Mouse (Mus musculus): ENCODE data around the gene Osbp2. TPM values are rescaled to one million over a fixed set of nuclear protein-coding genes. Genes with fewer than 3 reads are reported as not detected.
A peak's percentile ranks its signal among the peaks of the same experiment; 100 is the strongest.

Gene Osbp2
- polyA plus RNA-seq, 1 experiment from 2014 or later, result 1.3 TPM

GRCm38 (mm10) chr11:3833544-3834420 is 29.9 kb downstream of the Osbp2 start:
- Histone ChIP-seq H3K9ac (ENCODE audit: low read depth, low read length) (no peak overlapping the region), H3K36me3 (ENCODE audit: insufficient read depth, low read length) (no peaks in the 10 kb centered on the region), H3K4me3 (replicated peaks; ENCODE audit: low read depth, low read length) (no peak overlapping the region), H3K4me2 (ENCODE audit: low read length) (no peak overlapping the region), H3K9me3 (replicated peaks; ENCODE audit: low read length) (no peaks in the 10 kb centered on the region), H3K27ac (no peak overlapping the region), H3K27me3 (ENCODE audit: insufficient read depth, low read length) (no peaks in the 10 kb centered on the region), H3K4me1 (replicated peaks; ENCODE audit: insufficient read depth, low read length) (no peaks in the 10 kb centered on the region)
- no peak for ATAC-seq (replicated peaks; ENCODE audit: low FRiP score, low read depth)
- DNase-seq (ENCODE audit: low spot score), result no peak
- 39% methylated on average over 21 of the region's 21 CpGs for WGBS
- TF ChIP-seq CTCF (IDR thresholded peaks at IDR 0.05; ENCODE audit: low read depth), result no peak

DNA sequence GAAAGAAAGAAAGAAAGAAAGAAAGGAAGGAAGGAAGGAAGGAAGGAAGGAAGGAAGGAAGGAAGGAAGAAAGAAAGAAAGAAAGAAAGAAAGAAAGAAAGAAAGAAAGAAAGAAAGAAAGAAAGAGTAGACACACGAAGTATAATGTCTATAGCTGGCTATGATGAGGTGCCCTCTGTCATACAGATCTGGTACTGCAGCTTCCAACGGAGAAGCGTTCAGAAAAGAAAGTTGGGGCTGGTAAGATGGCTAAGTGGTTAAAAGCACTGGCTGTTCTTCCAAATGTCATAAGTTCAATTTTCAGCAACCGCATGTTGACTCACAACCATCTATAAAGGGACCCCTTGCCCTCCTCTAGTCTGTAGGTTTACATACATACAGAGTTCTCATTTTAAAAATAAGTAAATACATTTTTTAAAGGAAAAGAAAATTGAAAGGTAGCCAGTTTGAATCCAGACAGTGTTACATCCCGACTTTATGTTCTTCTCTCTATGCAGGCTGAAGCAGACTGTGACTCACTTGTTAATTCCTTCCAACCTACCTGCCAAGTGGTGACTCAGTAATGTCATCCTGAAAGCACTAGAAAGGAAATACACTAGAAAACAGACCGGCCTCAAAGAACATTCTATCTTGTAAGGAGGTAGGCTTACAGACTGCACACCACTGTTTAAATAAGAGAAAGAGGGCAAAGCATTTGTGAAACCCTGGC is 31.4 kb downstream of the Osbp2 start:
- Histone ChIP-seq H3K36me3 (ENCODE audit: insufficient read depth, low read length) (no peaks in the 10 kb centered on the region), H3K4me2 (ENCODE audit: low read length) (no peak overlapping the region), H3K27me3 (ENCODE audit: insufficient read depth, low read length) (no peaks in the 10 kb centered on the region), H3K4me1 (replicated peaks; ENCODE audit: insufficient read depth, low read length) (no peaks in the 10 kb centered on the region), H3K4me3 (replicated peaks; ENCODE audit: low read depth, low read length) (no peak overlapping the region), H3K9me3 (replicated peaks; ENCODE audit: low read length) (no peaks in the 10 kb centered on the region), H3K27ac (no peak overlapping the region), H3K9ac (ENCODE audit: low read depth, low read length) (no peak overlapping the region)
- ATAC-seq (replicated peaks; ENCODE audit: low FRiP score, low read depth), result no peak
- peak; percentile 58; the same call in 1 of the 2 replicates for TF ChIP-seq CTCF (IDR thresholded peaks at IDR 0.05; ENCODE audit: low read depth)
- 47% methylated on average over 6 of the region's 6 CpGs for WGBS
- peak; percentile 39 for DNase-seq (ENCODE audit: low spot score)

GRCm38 (mm10) chr11:3829736-3830135 is 34.0 kb downstream of the Osbp2 start:
- ATAC-seq (replicated peaks; ENCODE audit: low FRiP score, low read depth) (no peak), DNase-seq (ENCODE audit: low spot score) (no peak)
- Histone ChIP-seq H3K4me3 (replicated peaks; ENCODE audit: low read depth, low read length) (no peak overlapping the region), H3K9me3 (replicated peaks; ENCODE audit: low read length) (no peaks in the 10 kb centered on the region), H3K27ac (no peak overlapping the region), H3K4me2 (ENCODE audit: low read length) (no peak overlapping the region), H3K27me3 (ENCODE audit: insufficient read depth, low read length) (no peaks in the 10 kb centered on the region), H3K36me3 (ENCODE audit: insufficient read depth, low read length) (no peaks in the 10 kb centered on the region), H3K4me1 (replicated peaks; ENCODE audit: insufficient read depth, low read length) (no peaks in the 10 kb centered on the region), H3K9ac (ENCODE audit: low read depth, low read length) (no peak overlapping the region)
- TF ChIP-seq CTCF (IDR thresholded peaks at IDR 0.05; ENCODE audit: low read depth), result no peak
- 76% methylated on average over 5 of the region's 5 CpGs for WGBS

GRCm38 (mm10) chr11:3824138-3824537 is 39.6 kb downstream of the Osbp2 start:
- Histone ChIP-seq H3K27me3 (ENCODE audit: insufficient read depth, low read length) (no peaks in the 10 kb centered on the region), H3K4me1 (replicated peaks; ENCODE audit: insufficient read depth, low read length) (no peaks in the 10 kb centered on the region), H3K9me3 (replicated peaks; ENCODE audit: low read length) (no peaks in the 10 kb centered on the region), H3K4me2 (ENCODE audit: low read length) (no peak overlapping the region), H3K9ac (ENCODE audit: low read depth, low read length) (no peak overlapping the region), H3K4me3 (replicated peaks; ENCODE audit: low read depth, low read length) (no peak overlapping the region), H3K36me3 (ENCODE audit: insufficient read depth, low read length) (no peaks in the 10 kb centered on the region), H3K27ac (no peak overlapping the region)
- no peak for DNase-seq (ENCODE audit: low spot score)
- no peak for ATAC-seq (replicated peaks; ENCODE audit: low FRiP score, low read depth)
- 64% methylated on average over 5 of the region's 5 CpGs for WGBS
- no peak for TF ChIP-seq CTCF (IDR thresholded peaks at IDR 0.05; ENCODE audit: low read depth)

GRCm38 (mm10) chr11:3823378-3823777 is 40.3 kb downstream of the Osbp2 start:
- TF ChIP-seq CTCF (IDR thresholded peaks at IDR 0.05; ENCODE audit: low read depth), result no peak
- no peaks in the 10 kb centered on the region for H3K36me3 ChIP-seq (ENCODE audit: insufficient read depth, low read length)
- H3K27ac ChIP-seq, result no peak overlapping the region
- H3K4me1 ChIP-seq (replicated peaks; ENCODE audit: insufficient read depth, low read length), result no peaks in the 10 kb centered on the region
- ATAC-seq (replicated peaks; ENCODE audit: low FRiP score, low read depth) (no peak), DNase-seq (ENCODE audit: low spot score) (no peak)
- no peaks in the 10 kb centered on the region for H3K27me3 ChIP-seq (ENCODE audit: insufficient read depth, low read length)
- no peaks in the 10 kb centered on the region for H3K9me3 ChIP-seq (replicated peaks; ENCODE audit: low read length)
- H3K9ac ChIP-seq (ENCODE audit: low read depth, low read length), result no peak overlapping the region
- no peak overlapping the region for H3K4me2 ChIP-seq (ENCODE audit: low read length)
- WGBS, result 41% methylated on average over 2 of the region's 2 CpGs
- no peak overlapping the region for H3K4me3 ChIP-seq (replicated peaks; ENCODE audit: low read depth, low read length)

DNA sequence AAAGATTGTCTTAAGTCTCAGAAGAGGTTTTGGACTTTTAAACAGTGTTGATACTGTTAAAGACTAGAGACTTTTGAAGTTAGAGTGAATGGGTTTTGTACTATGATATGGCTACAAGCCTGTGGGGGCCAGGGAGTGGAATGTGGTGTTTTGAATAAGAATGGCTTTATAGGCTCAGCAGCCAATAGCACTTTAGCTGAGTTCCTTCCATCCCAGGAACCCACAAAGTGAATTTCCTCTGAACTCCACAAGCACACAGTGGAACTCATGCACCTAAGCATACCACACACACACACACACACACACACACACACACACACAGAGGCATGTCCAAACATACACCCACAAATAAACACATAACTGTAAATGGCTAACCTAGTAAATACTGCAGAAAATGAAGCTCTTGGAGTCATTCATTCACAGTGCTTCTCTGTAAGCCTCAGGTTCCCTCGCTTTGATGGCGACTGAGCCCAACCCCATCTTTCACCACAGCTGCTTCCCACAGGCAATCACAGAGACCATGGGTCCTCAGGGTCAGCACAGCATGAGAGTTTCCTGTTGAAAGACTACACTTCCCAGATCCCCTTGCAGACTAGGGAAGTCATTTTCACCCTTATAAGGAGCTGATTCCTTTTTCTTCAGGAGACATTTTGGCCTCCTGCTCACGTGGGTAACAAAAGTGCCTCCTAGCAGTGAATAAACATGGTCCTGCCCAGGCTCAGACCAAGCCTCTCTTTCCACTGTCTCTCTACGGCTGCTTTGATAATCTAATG is 45.5 kb downstream of the Osbp2 start:
- no peak for TF ChIP-seq CTCF (IDR thresholded peaks at IDR 0.05; ENCODE audit: low read depth)
- Histone ChIP-seq H3K4me1 (replicated peaks; ENCODE audit: insufficient read depth, low read length) (no peaks in the 10 kb centered on the region), H3K27ac (no peak overlapping the region), H3K27me3 (ENCODE audit: insufficient read depth, low read length) (no peaks in the 10 kb centered on the region), H3K9me3 (replicated peaks; ENCODE audit: low read length) (no peaks in the 10 kb centered on the region), H3K36me3 (ENCODE audit: insufficient read depth, low read length) (no peaks in the 10 kb centered on the region), H3K4me2 (ENCODE audit: low read length) (no peak overlapping the region), H3K4me3 (replicated peaks; ENCODE audit: low read depth, low read length) (no peak overlapping the region), H3K9ac (ENCODE audit: low read depth, low read length) (no peak overlapping the region)
- DNase-seq (ENCODE audit: low spot score), result peak; percentile 66
- 22% methylated on average over 4 of the region's 4 CpGs for WGBS
- no peak; the same call in 1 of the 2 replicates for ATAC-seq (replicated peaks; ENCODE audit: low FRiP score, low read depth)

Data from kidney, postnatal 0 days (tissue).